ENCODE assay signal across 20 mouse cellular contexts in the genomic region with DNA sequence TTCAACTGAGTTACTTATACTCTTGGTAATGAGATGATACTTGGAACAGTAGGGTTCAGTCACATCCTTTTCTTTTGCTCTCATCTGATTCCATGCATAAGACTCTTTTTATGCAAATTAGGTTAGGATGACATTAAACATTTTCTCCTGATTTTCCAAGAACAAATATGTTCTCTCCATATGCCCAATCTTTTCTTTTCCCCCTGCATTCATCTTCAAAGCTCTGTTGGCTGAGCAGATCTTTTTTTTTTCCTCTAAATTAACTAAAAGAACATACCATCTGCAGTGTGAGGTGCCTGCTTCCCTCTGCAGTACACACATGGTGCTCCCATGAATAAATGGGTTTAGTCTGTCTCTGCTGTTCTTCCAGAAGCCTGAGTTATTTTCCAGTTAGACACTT.
DNase-seq lines count a peak whose midpoint lies in the region.
"Had no signal": no experiment of that assay in that cellular context is flagged by ENCODE, and none has a peak within 500 bp of the region (broad histone marks: within the 10 kb centered on the region; RNA-seq: fewer than 3 reads in every experiment).

No protein-coding gene starts in this region.

- H3K4me3 ChIP-seq in limb, embryonic 10.5 days: no peak overlapping the region
- H3K4me3 ChIP-seq: heart, adult 2 months; heart, embryonic 13.5 days; hindbrain, embryonic 12.5 days; midbrain, embryonic 15.5 days; neural tube, embryonic 12.5 days had no signal

- no peaks in the 10 kb centered on the region for H3K4me1 ChIP-seq in limb, embryonic 10.5 days
- H3K4me1 ChIP-seq: heart, embryonic 13.5 days; hindbrain, embryonic 12.5 days; midbrain, embryonic 15.5 days; neural tube, embryonic 12.5 days had no signal

- H3K36me3 ChIP-seq in limb, embryonic 10.5 days: no peaks in the 10 kb centered on the region
- H3K36me3 ChIP-seq: heart, embryonic 13.5 days; hindbrain, embryonic 12.5 days; midbrain, embryonic 15.5 days; neural tube, embryonic 12.5 days had no signal

- H3K27me3 ChIP-seq in limb, embryonic 10.5 days (ENCODE audit: low read depth, poor library complexity, severe bottlenecking): no peaks in the 10 kb centered on the region
- H3K27me3 ChIP-seq: heart, embryonic 13.5 days; hindbrain, embryonic 12.5 days; midbrain, embryonic 15.5 days; neural tube, embryonic 12.5 days had no signal

- intact Hi-C loops in left cerebral cortex, postnatal 4 days (cut with DNase I): no loop called here

- no peaks in the 10 kb centered on the region for H3K9me3 ChIP-seq in limb, embryonic 10.5 days (replicated peaks)
- H3K9me3 ChIP-seq: hindbrain, embryonic 12.5 days; midbrain, embryonic 15.5 days had no signal

- peak; percentile 19 to 51 for DNase-seq in frontal cortex, adult 2 months (ENCODE audit: extremely low spot score in 1 of 2, low spot score in 1 of 2)
- DNase-seq in frontal cortex, postnatal 25 days (ENCODE audit: low spot score in 2 of 2): no peak
- DNase-seq in left cerebral cortex, adult 9 months (ENCODE audit: low spot score in 2 of 2): peak; percentile 31
- no peak for DNase-seq in left cerebral cortex, postnatal 4 days
- peak; percentile 66 for DNase-seq in layer of hippocampus, adult 9-10 months (ENCODE audit: low spot score)
- DNase-seq in telencephalon, adult 2 months (ENCODE audit: low read depth, low spot score): peak; percentile 85
- DNase-seq in limb, embryonic 10.5 days (ENCODE audit: low spot score): no peak
- DNase-seq: adrenal gland, adult 2 months; cerebellum, adult 9-10 months; gastrocnemius, postnatal 36 days; heart, adult 2 months; heart, postnatal 14 days; kidney, postnatal 36 days; lung, postnatal 4 days; thymus, adult 2 months; thymus, postnatal 4 days had no signal

- H3K27ac ChIP-seq in limb, embryonic 10.5 days: no peak overlapping the region
- H3K27ac ChIP-seq: heart, adult 2 months; heart, embryonic 13.5 days; hindbrain, embryonic 12.5 days; midbrain, embryonic 15.5 days; neural tube, embryonic 12.5 days had no signal

Comparison
In these comparisons a context has a peak if more than half of its experiments do, and no peak if none do; other contexts are left out.
1. DNase-seq: peak in frontal cortex, adult 2 months (2 of 2), left cerebral cortex, adult 9 months (2 of 2), layer of hippocampus, adult 9-10 months (single experiment) and telencephalon, adult 2 months (single experiment); none in frontal cortex, postnatal 25 days (0 of 2), left cerebral cortex, postnatal 4 days (single experiment) and limb, embryonic 10.5 days (single experiment).